Mouse (Mus musculus) heart, embryonic 14.5 days (tissue): ENCODE results near the gene Zfp36. TPM values are rescaled to one million over a fixed set of nuclear protein-coding genes. Genes with fewer than 3 reads are reported as not detected.
"Not testable (repeated sequence)": the region's sequence is repeated elsewhere in the genome, so short reads cannot be mapped to it uniquely, and the experiment has no call there.

Experiments used
- ATAC-seq: fragments of 200-750 bp; cut with Nextera tagmentation; 2 replicates; pipeline ENCODE4 v1.8.0; 2017; ENCODE audit warnings: low read depth, moderate TSS enrichment; ENCODE audit not compliant: insufficient number of reproducible peaks, insufficient read depth, low FRiP score
- H3K27ac ChIP-seq, 2 experiments: fragments of 200-500 bp in 1 of 2; fragments of 300-500 bp in 1 of 2; sonication (generic) in 1 of 2; replicated peaks in 1 of 2; 2 replicates each; pipeline ENCODE4 v1.5.1; 2012 to 2014; ENCODE audit warnings: low read depth in 2 of 2, low read length in 2 of 2, control low read depth in 1 of 2, mild to moderate bottlenecking in 1 of 2, mixed read lengths in 1 of 2; ENCODE audit not compliant: control insufficient read depth in 1 of 2, insufficient read depth in 1 of 2
- H3K27me3 ChIP-seq: fragments of 300-500 bp; sonication (generic); 2 replicates; pipeline ENCODE4 v1.6.1; 2014; ENCODE audit warnings: mild to moderate bottlenecking, low read length, control low read depth; ENCODE audit not compliant: control insufficient read depth, insufficient read depth
- H3K36me3 ChIP-seq: fragments of 300-500 bp; sonication (generic); 2 replicates; pipeline ENCODE4 v1.6.1; 2014; ENCODE audit warnings: mild to moderate bottlenecking, control low read depth, low read length, mixed read lengths; ENCODE audit not compliant: control insufficient read depth, insufficient read depth
- H3K4me1 ChIP-seq, 2 experiments: fragments of 200-500 bp in 1 of 2; fragments of 300-500 bp in 1 of 2; sonication (generic) in 1 of 2; 2 replicates each; pipeline ENCODE4 v1.6.1; 2012 to 2014; ENCODE audit warnings: low read length in 2 of 2, control low read depth in 1 of 2, mixed read lengths in 1 of 2; ENCODE audit not compliant: control insufficient read depth in 2 of 2, insufficient read depth in 2 of 2
- H3K4me2 ChIP-seq: fragments of 300-500 bp; sonication (generic); 2 replicates; pipeline ENCODE4 v1.6.1; 2014; ENCODE audit warnings: mild to moderate bottlenecking, low read length
- H3K4me3 ChIP-seq, 2 experiments: fragments of 200-500 bp in 1 of 2; fragments of 300-500 bp in 1 of 2; sonication (generic) in 1 of 2; 2 replicates each; pipeline ENCODE4 v1.5.1; 2012 to 2014; ENCODE audit warnings: low read length in 2 of 2, mild to moderate bottlenecking in 2 of 2, control low read depth in 1 of 2, low read depth in 1 of 2, moderate library complexity in 1 of 2; ENCODE audit not compliant: control insufficient read depth in 1 of 2, insufficient read depth in 1 of 2
- H3K9ac ChIP-seq: fragments of 300-500 bp; sonication (generic); 2 replicates; pipeline ENCODE4 v1.6.1; 2014; ENCODE audit warnings: mild to moderate bottlenecking, low read length
- H3K9me3 ChIP-seq: fragments of 300-500 bp; sonication (generic); 2 replicates; pipeline ENCODE4 v1.6.1; 2016; ENCODE audit warnings: low read length, control low read depth; ENCODE audit not compliant: control insufficient read depth
- WGBS: fragments of 180-500 bp; shearing (Covaris S2); extraction: QIAGEN DNeasy Blood & Tissue Kit; methylation state at CpG from one replicate; pipeline ENCODE4 v1.1.7; 2014; 5-methylcytosine and 5-hydroxymethylcytosine counted together
- polyA plus RNA-seq: library from polyadenylated mRNA; unstranded; fragments of >200 nt; fragmentation: Nextera tagmentation; extraction: Ambion mirVana; gene quantifications from 2 replicates; pipeline ENCODE4 v1.2.1, GENCODE M21; 2014

Zfp36 gene
- polyA plus RNA-seq, 1 experiment from 2014 or later, result 12.2 TPM

GRCm38 (mm10) chr7:28392429-28393271 lies 12.6 kb upstream of the Zfp36 start, which contains the start of the genes Med29 and Paf1:
Gene Med29 (minus strand): TSS chr7:28392708.
Gene Paf1 (plus strand): TSS chr7:28392951.
- peak within 1 kb of the TSS; percentile 69 to 73 for H3K4me3 ChIP-seq
- peak within 1 kb of the TSS; percentile 88 for H3K9ac ChIP-seq
- H3K27ac ChIP-seq, result peak within 1 kb of the TSS; percentile 46 to 67
- no peaks in the 10 kb centered on the region for H3K27me3 ChIP-seq
- no peaks in the 10 kb centered on the region for H3K9me3 ChIP-seq
- under 1% methylated on average over 57 of the region's 58 CpGs for WGBS
- peaks cover 63% of the 10 kb centered on the region for H3K36me3 ChIP-seq
- H3K4me1 ChIP-seq, result peaks cover 3 to 11% of the 10 kb centered on the region in 2 experiments; a peak in 3 of 4 replicates
- peak within 1 kb of the TSS; percentile 82 for H3K4me2 ChIP-seq
- ATAC-seq, result peak; percentile 95

GRCm38 (mm10) chr7:28390331-28390730 lies 10.3 kb upstream of the Zfp36 start:
- Histone ChIP-seq H3K9ac (no peak overlapping the region), H3K27me3 (no peaks in the 10 kb centered on the region), H3K4me3 (no peak overlapping the region), H3K9me3 (no peaks in the 10 kb centered on the region), H3K4me1 (peaks cover 3 to 16% of the 10 kb centered on the region in 2 experiments; a peak in 3 of 4 replicates), H3K4me2 (no peak overlapping the region), H3K36me3 (peaks cover 54% of the 10 kb centered on the region), H3K27ac (no peak overlapping the region)
- WGBS, result 94% methylated on average over 3 of the region's 3 CpGs
- ATAC-seq, result no peak

DNA sequence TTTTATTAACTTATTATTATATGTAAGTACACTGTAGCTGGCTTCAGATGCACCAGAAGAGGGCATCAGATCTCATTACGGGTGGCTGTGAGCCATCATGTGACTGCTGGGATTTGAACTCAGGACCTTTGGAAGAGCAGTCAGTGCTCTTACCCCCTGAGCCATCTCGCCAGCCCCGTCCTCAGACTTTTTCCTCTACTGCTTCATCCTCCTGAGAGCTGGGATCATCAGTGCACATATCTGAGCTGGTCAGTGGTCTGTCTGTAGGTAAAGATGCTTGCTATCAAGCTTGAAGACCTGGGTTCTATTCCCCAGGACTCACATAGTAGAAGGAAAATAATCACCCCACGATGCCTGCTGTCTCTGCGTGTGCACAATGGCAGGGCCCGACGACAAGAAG lies 7.3 kb upstream of the Zfp36 start:
- Histone ChIP-seq H3K36me3 (peaks cover 51% of the 10 kb centered on the region), H3K4me1 (peaks cover 13 to 21% of the 10 kb centered on the region in 2 experiments)
- not testable (repeated sequence) for H3K9me3 ChIP-seq, H3K4me3 ChIP-seq, H3K4me2 ChIP-seq, H3K9ac ChIP-seq, ATAC-seq, H3K27ac ChIP-seq, H3K27me3 ChIP-seq
- 83% methylated on average over 7 of the region's 7 CpGs for WGBS

DNA sequence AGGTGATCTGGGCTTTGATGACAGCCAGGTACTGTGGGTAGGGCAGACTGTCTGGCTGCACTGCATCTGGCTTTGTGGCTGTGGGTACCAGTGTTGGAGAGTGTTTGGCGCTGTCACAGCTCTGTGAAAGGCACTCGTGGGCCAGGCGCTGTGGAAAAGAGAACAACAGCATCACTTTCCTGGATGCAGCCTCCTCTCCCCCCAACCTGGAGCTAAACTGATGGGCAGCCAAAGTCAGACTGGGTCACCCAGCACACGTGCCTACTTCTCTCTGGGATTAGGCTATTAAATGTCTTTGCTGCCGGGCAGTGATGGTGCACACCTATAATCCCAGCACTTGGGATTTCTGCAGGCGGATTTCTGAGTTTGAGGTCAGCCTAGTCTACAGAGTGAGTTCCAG lies 6.8 kb upstream of the Zfp36 start:
- H3K27ac ChIP-seq, H3K9me3 ChIP-seq, H3K9ac ChIP-seq, H3K4me3 ChIP-seq, ATAC-seq, H3K4me2 ChIP-seq, H3K27me3 ChIP-seq: not testable (repeated sequence)
- H3K36me3 ChIP-seq, result peaks cover 51% of the 10 kb centered on the region
- 81% methylated on average over 6 of the region's 6 CpGs for WGBS
- peaks cover 16 to 23% of the 10 kb centered on the region in 2 experiments for H3K4me1 ChIP-seq

- H3K36me3 ChIP-seq, result peaks cover 51% of the 10 kb centered on the region
- peaks cover 20 to 23% of the 10 kb centered on the region in 2 experiments for H3K4me1 ChIP-seq
- no peaks in the 10 kb centered on the region for H3K9me3 ChIP-seq
- peak; percentile 18 for ATAC-seq
- no peak overlapping the region for H3K27ac ChIP-seq
- no peak overlapping the region for H3K9ac ChIP-seq
- H3K27me3 ChIP-seq, result no peaks in the 10 kb centered on the region
- H3K4me3 ChIP-seq, result no peak overlapping the region
- no peak overlapping the region for H3K4me2 ChIP-seq
- WGBS, result 5% methylated on average over 4 of the region's 4 CpGs
Observed at GRCm38 (mm10) chr7:28386462-28386861, 6.4 kb upstream of the Zfp36 start.

GRCm38 (mm10) chr7:28386007-28386406 lies 6.0 kb upstream of the Zfp36 start:
- Histone ChIP-seq H3K4me2 (no peak overlapping the region), H3K9ac (no peak overlapping the region), H3K27ac (no peak overlapping the region), H3K9me3 (no peaks in the 10 kb centered on the region), H3K4me3 (no peak overlapping the region), H3K36me3 (peaks cover 50% of the 10 kb centered on the region), H3K4me1 (peaks cover 25 to 27% of the 10 kb centered on the region in 2 experiments), H3K27me3 (no peaks in the 10 kb centered on the region)
- WGBS, result 81% methylated on average over 7 of the region's 7 CpGs
- ATAC-seq, result no peak

GRCm38 (mm10) chr7:28385196-28385595 lies 5.1 kb upstream of the Zfp36 start:
- Histone ChIP-seq H3K27ac (no peak overlapping the region), H3K4me3 (no peak overlapping the region), H3K9me3 (no peaks in the 10 kb centered on the region), H3K27me3 (no peaks in the 10 kb centered on the region), H3K4me2 (no peak overlapping the region), H3K9ac (no peak overlapping the region), H3K36me3 (peaks cover 42% of the 10 kb centered on the region), H3K4me1 (peaks cover 32 to 35% of the 10 kb centered on the region in 2 experiments)
- no peak for ATAC-seq
- 87% methylated on average over 9 of the region's 9 CpGs for WGBS
